Mouse (Mus musculus) forebrain, embryonic 11.5 days (tissue): Measurements from ENCODE around the gene Csf2. TPM values are rescaled to one million over a fixed set of nuclear protein-coding genes. Genes with fewer than 3 reads are reported as not detected.

ENCODE experiments used
- ATAC-seq: fragments of 200-750 bp; cut with Nextera tagmentation; replicated peaks from 2 replicates; pipeline ENCODE4 v1.8.0; 2017; ENCODE audit warnings: moderate TSS enrichment; ENCODE audit not compliant: low FRiP score
- DNase-seq: peaks from one replicate; pipeline ENCODE4 v3.0.0-alpha.2; 2017; ENCODE audit warnings: low spot score
- H3K27ac ChIP-seq: fragments of 300-500 bp; sonication (generic); 2 replicates; pipeline ENCODE4 v1.5.1; 2014; ENCODE audit warnings: low read depth, low read length
- H3K27me3 ChIP-seq: fragments of 300-500 bp; sonication (generic); 2 replicates; pipeline ENCODE4 v1.6.1; 2014; ENCODE audit warnings: mild to moderate bottlenecking, low read length, mixed read lengths; ENCODE audit not compliant: control insufficient read depth, insufficient read depth
- H3K36me3 ChIP-seq: fragments of 300-500 bp; sonication (generic); 2 replicates; pipeline ENCODE4 v1.6.1; 2014; ENCODE audit warnings: mild to moderate bottlenecking, low read length, moderate library complexity, mixed read lengths; ENCODE audit not compliant: control insufficient read depth, insufficient read depth
- H3K4me1 ChIP-seq: fragments of 300-500 bp; sonication (generic); replicated peaks from 2 replicates; pipeline ENCODE4 v1.6.1; 2014; ENCODE audit warnings: low read length, mixed read lengths; ENCODE audit not compliant: control insufficient read depth, insufficient read depth
- H3K4me2 ChIP-seq: fragments of 300-500 bp; sonication (generic); 2 replicates; pipeline ENCODE4 v1.6.1; 2014; ENCODE audit warnings: low read depth, mild to moderate bottlenecking, low read length, moderate library complexity, mixed read lengths; ENCODE audit not compliant: severe bottlenecking
- H3K4me3 ChIP-seq: fragments of 300-500 bp; sonication (generic); 2 replicates; pipeline ENCODE4 v1.5.1; 2014; ENCODE audit warnings: low read depth, low read length
- H3K9ac ChIP-seq: fragments of 300-500 bp; sonication (generic); 2 replicates; pipeline ENCODE4 v1.6.1; 2014; ENCODE audit warnings: low read length
- H3K9me3 ChIP-seq: fragments of 300-500 bp; sonication (generic); 2 replicates; pipeline ENCODE4 v1.6.1; 2016; ENCODE audit warnings: low read length, mixed read lengths; ENCODE audit not compliant: control insufficient read depth
- WGBS: fragments of 180-500 bp; shearing (Covaris S2); extraction: QIAGEN DNeasy Blood & Tissue Kit; methylation state at CpG from one replicate; pipeline ENCODE4 v1.1.7; 2014; 5-methylcytosine and 5-hydroxymethylcytosine counted together
- polyA plus RNA-seq: library from polyadenylated mRNA; unstranded; fragments of >200 nt; fragmentation: Nextera tagmentation; extraction: Ambion mirVana; gene quantifications from 2 replicates; pipeline ENCODE4 v1.2.1, GENCODE M21; 2014

Csf2 gene
- polyA plus RNA-seq, 1 experiment from 2014 or later = not detected

DNA sequence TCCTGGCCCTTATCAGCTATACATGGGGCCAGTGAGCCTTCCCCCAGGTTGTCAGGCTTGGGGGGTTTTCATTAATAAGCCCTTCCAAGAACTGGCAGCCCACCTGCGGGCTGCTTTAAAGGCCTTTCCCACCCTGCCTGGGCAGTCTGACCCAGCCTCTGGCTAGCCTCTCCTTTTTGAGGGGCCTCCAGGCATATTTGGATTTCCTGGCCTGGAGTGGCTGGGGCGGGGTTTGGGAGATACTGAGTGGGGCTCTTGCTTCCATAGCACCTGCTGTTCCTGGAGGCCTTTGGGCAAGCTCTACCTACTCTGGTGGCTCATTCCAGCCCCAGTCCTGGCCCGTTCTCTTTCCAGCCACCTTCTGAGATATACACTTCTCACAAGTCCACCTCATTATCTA, 281 bp upstream of the Csf2 start:
- Histone ChIP-seq H3K4me2 (no peak overlapping the region), H3K36me3 (no peaks in the 10 kb centered on the region), H3K4me3 (no peak overlapping the region), H3K27me3 (no peaks in the 10 kb centered on the region), H3K4me1 (no peaks in the 10 kb centered on the region), H3K9ac (no peak overlapping the region), H3K9me3 (no peaks in the 10 kb centered on the region), H3K27ac (no peak overlapping the region)
- DNase-seq (no peak), ATAC-seq (no peak)
- 74% methylated on average over 3 of the region's 3 CpGs for WGBS

DNA sequence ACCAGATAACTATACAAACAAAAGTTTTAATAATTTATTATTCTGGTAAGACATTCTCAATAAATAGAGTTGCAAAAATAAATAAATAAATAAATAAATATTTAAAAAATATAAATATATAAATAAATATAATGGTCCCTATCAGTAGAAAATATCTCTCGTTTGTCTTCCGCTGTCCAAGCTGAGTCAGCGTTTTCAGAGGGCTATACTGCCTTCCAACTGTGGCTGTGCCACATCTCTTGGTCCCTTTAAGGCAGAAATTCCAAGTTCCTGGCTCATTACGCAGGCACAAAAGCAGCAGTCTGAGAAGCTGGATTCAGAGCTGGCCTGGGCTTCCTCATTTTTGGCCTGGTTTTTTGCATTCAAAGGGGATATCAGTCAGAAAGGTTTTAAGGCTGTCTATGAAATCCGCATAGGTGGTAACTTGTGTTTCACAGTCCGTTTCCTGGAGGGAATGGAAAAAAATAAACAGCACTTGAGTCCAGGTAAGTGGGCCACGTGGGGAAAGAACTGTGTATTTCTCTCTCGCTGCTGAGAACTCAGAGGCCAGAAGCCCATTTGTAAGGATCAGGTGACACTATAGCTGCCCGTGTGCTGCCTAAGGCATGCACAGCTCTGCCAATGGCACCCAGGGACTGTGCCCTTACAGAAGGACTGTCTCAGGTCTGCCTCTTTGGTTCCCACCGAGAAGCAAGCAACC, 2.1 kb downstream of the Csf2 start:
- no peaks in the 10 kb centered on the region for H3K27me3 ChIP-seq
- DNase-seq = no peak

GRCm38 (mm10) chr11:54244465-54244864, 5.0 kb downstream of the Csf2 start:
- 80% methylated on average over 6 of the region's 6 CpGs for WGBS
- no peak for DNase-seq

More for the DNA sequence above, 2.1 kb downstream of the Csf2 start:
- no peak for ATAC-seq
- no peak overlapping the region for H3K4me3 ChIP-seq
- H3K27ac ChIP-seq = no peak overlapping the region
- no peaks in the 10 kb centered on the region for H3K9me3 ChIP-seq
- H3K4me2 ChIP-seq = no peak overlapping the region
- H3K4me1 ChIP-seq = no peaks in the 10 kb centered on the region
- no peak overlapping the region for H3K9ac ChIP-seq
- WGBS = 82% methylated on average over 10 of the region's 10 CpGs
- no peaks in the 10 kb centered on the region for H3K36me3 ChIP-seq

GRCm38 (mm10) chr11:54242494-54242893, 7.0 kb downstream of the Csf2 start:
- ATAC-seq (no peak), DNase-seq (no peak)
- WGBS = 93% methylated on average over 3 of the region's 3 CpGs
- H3K36me3 ChIP-seq = no peaks in the 10 kb centered on the region
- no peak overlapping the region for H3K4me3 ChIP-seq
- H3K27me3 ChIP-seq = no peaks in the 10 kb centered on the region
- no peak overlapping the region for H3K4me2 ChIP-seq
- H3K27ac ChIP-seq = no peak overlapping the region
- no peaks in the 10 kb centered on the region for H3K4me1 ChIP-seq
- H3K9me3 ChIP-seq = no peaks in the 10 kb centered on the region
- H3K9ac ChIP-seq = no peak overlapping the region

More at GRCm38 (mm10) chr11:54244465-54244864, 5.0 kb downstream of the Csf2 start:
- H3K9ac ChIP-seq = no peak overlapping the region
- no peak overlapping the region for H3K4me3 ChIP-seq
- H3K9me3 ChIP-seq = no peaks in the 10 kb centered on the region
- H3K4me1 ChIP-seq = no peaks in the 10 kb centered on the region
- no peak overlapping the region for H3K4me2 ChIP-seq
- no peaks in the 10 kb centered on the region for H3K36me3 ChIP-seq
- no peak for ATAC-seq
- H3K27me3 ChIP-seq = no peaks in the 10 kb centered on the region
- H3K27ac ChIP-seq = no peak overlapping the region

DNA sequence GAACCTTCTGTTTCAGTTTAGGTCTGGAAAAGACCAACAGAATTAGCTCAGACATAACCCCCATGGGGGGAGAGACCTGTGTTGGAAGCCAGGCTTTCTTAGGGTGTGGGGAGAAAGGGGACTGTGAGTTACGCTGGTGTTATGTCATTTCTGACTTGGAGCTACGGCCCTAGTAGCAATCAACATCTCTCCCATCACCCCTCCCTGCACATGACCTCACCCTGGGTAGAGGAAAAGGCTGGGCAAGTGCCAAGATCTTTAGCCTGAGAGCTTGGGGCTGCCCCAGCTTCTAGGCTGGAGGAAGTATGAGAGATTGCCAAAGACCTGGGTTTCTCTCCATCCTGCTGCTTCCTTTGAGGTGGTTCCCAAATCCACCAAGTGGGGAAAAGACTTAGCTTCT, 12.5 kb downstream of the Csf2 start:
- no peak overlapping the region for H3K27ac ChIP-seq
- no peaks in the 10 kb centered on the region for H3K36me3 ChIP-seq
- WGBS = 85% methylated on average over 2 of the region's 2 CpGs
- no peak overlapping the region for H3K9ac ChIP-seq
- H3K4me2 ChIP-seq = no peak overlapping the region
- no peaks in the 10 kb centered on the region for H3K9me3 ChIP-seq
- ATAC-seq = no peak
- H3K4me3 ChIP-seq = no peak overlapping the region
- DNase-seq = no peak
- no peaks in the 10 kb centered on the region for H3K27me3 ChIP-seq
- no peaks in the 10 kb centered on the region for H3K4me1 ChIP-seq

GRCm38 (mm10) chr11:54227478-54227877, 22.0 kb downstream of the Csf2 start:
- H3K27me3 ChIP-seq = no peaks in the 10 kb centered on the region
- no peaks in the 10 kb centered on the region for H3K36me3 ChIP-seq
- H3K9ac ChIP-seq = no peak overlapping the region
- no peak overlapping the region for H3K4me2 ChIP-seq
- no peaks in the 10 kb centered on the region for H3K4me1 ChIP-seq
- no peak overlapping the region for H3K4me3 ChIP-seq
- ATAC-seq (no peak), DNase-seq (no peak)
- 98% methylated on average over 2 of the region's 2 CpGs for WGBS
- no peak overlapping the region for H3K27ac ChIP-seq
- no peaks in the 10 kb centered on the region for H3K9me3 ChIP-seq

GRCm38 (mm10) chr11:54224475-54224986, 24.9 kb downstream of the Csf2 start:
- DNase-seq (no peak), ATAC-seq (no peak)
- H3K4me3 ChIP-seq = no peak overlapping the region

DNA sequence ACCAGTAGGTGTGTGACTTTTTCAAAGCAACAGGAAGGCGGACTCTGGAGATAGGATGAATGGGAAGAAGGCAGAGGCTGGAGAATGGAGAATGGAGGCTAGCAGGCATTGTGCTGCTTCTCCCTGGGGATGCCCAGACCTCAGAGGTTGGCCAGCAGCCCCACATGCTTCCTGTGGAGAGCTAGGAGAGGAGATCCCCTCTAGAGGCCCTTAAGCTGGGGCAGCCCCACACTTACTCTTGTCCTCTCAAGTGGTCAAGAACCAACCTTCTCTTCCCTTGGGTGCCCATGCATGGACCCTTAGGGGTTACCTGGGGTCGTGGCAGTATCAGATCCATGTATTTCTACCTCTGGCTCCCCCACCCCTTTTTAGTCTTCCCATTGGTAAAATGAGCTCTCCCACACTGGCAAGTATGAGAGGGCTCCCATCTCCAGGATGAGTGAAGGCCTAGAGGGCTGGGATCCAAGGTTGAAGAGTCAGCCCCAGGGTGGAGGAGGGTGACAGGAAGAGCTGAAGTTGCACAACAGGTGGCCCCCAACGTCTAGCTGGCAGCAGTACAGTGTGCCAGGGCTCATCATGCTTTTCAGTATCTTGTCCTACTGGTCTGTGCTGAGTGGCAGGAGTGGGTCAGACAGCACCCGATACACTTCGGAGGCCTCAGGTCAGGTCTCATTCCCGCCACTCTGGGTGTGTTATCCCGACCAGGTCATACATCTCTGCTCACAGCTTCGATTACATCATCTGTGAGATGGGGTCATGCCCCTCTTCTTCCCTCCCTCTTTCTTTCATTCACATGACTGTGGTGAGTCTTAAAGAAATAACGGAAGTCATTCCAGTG, 25.6 kb downstream of the Csf2 start:
- no peaks in the 10 kb centered on the region for H3K27me3 ChIP-seq
- DNase-seq = no peak
- H3K9ac ChIP-seq = no peak overlapping the region
- H3K9me3 ChIP-seq = no peaks in the 10 kb centered on the region
- H3K4me2 ChIP-seq = no peak overlapping the region
- H3K27ac ChIP-seq = no peak overlapping the region
- no peak overlapping the region for H3K4me3 ChIP-seq
- H3K36me3 ChIP-seq = no peaks in the 10 kb centered on the region
- ATAC-seq = no peak
- 86% methylated on average over 9 of the region's 9 CpGs for WGBS
- H3K4me1 ChIP-seq = no peaks in the 10 kb centered on the region

More at GRCm38 (mm10) chr11:54224475-54224986, 24.9 kb downstream of the Csf2 start:
- 93% methylated on average over 5 of the region's 5 CpGs for WGBS
- H3K9me3 ChIP-seq = no peaks in the 10 kb centered on the region
- no peak overlapping the region for H3K27ac ChIP-seq
- H3K9ac ChIP-seq = no peak overlapping the region
- H3K36me3 ChIP-seq = no peaks in the 10 kb centered on the region
- H3K4me1 ChIP-seq = no peaks in the 10 kb centered on the region
- H3K4me2 ChIP-seq = no peak overlapping the region
- no peaks in the 10 kb centered on the region for H3K27me3 ChIP-seq
